Mouse (Mus musculus) bone marrow macrophage, adult 2 months (primary cell): ENCODE measurements at regions not wholly inside any gene's neighbourhood (a gene's known extent, or its start where the extent isn't known, plus 50 kb on each side); places are given as distances from the start of the nearest gene placed in this dataset.

Experiments
- CTCF ChIP-seq: IDR thresholded peaks from 2 replicates; pipeline ENCODE4 v1.5.1; 2012; ENCODE audit warnings: low read depth, mild to moderate bottlenecking, low read length, moderate library complexity
- POLR2A ChIP-seq: IDR thresholded peaks from 2 replicates; pipeline ENCODE4 v1.6.1; 2012; ENCODE audit warnings: mild to moderate bottlenecking, low read depth, low read length, borderline replicate concordance

GRCm38 (mm10) chr9:23060526-23060925 lies 162.3 kb upstream of the Bmper start:
- TF ChIP-seq POLR2A (no peak), CTCF (no peak)
